ENCODE assay signal across 17 mouse cellular contexts in genomic region chr12:99608279-99608955, GRCm38 (mm10). TPM values are rescaled to one million over a fixed set of nuclear protein-coding genes. Genes with fewer than 3 reads are reported as not detected.
DNase-seq lines count a peak whose midpoint lies in the region; ATAC-seq and TF ChIP-seq lines count a peak whose summit lies in the region.
"Had no signal": no experiment of that assay in that cellular context is flagged by ENCODE, and none has a peak within 500 bp of the region (broad histone marks: within the 10 kb centered on the region; RNA-seq: fewer than 3 reads in every experiment).

No protein-coding gene starts in this region.

- WGBS in intestine, postnatal 0 days = 72% methylated on average over 10 of the region's 10 CpGs

- peak overlapping the region; percentile 81 for H3K9ac ChIP-seq in CH12.LX (ENCODE audit: insufficient read depth, low read depth)
- H3K9ac ChIP-seq in intestine, postnatal 0 days (ENCODE audit: low read depth, low read length) = no peak overlapping the region
- H3K9ac ChIP-seq: heart, embryonic 13.5 days; hindbrain, embryonic 12.5 days; liver, embryonic 15.5 days had no signal

- H3K4me2 ChIP-seq in CH12.LX (ENCODE audit: insufficient read depth, low read depth, poor library complexity, severe bottlenecking) = peak overlapping the region; percentile 88
- H3K4me2 ChIP-seq in intestine, postnatal 0 days (replicated peaks; ENCODE audit: low read depth) = no peak overlapping the region
- H3K4me2 ChIP-seq: heart, embryonic 13.5 days; hindbrain, embryonic 12.5 days; liver, embryonic 15.5 days had no signal

- peaks cover 0 to 1% of the 10 kb centered on the region in 2 experiments for H3K36me3 ChIP-seq in CH12.LX (replicated peaks in 1 of 2; ENCODE audit: control insufficient read depth in 1 of 2, insufficient read depth in 1 of 2, low read length in 1 of 2)
- H3K36me3 ChIP-seq in intestine, postnatal 0 days (ENCODE audit: control insufficient read depth, insufficient read depth) = no peaks in the 10 kb centered on the region
- H3K36me3 ChIP-seq: heart, embryonic 13.5 days; hindbrain, embryonic 12.5 days; liver, embryonic 15.5 days had no signal

- no peaks in the 10 kb centered on the region for H3K79me2 ChIP-seq in CH12.LX (replicated peaks; ENCODE audit: control insufficient read depth, extremely low read depth, insufficient read depth, poor library complexity, severe bottlenecking)

- ATAC-seq in frontal cortex, adult (ENCODE audit: low TSS enrichment) = peak; percentile 88
- ATAC-seq in megakaryocyte progenitor cell, adult 5-6 weeks (replicated peaks; ENCODE audit: poor library complexity) = peak; percentile 76
- no peak for ATAC-seq in intestine, postnatal 0 days

- no peak; the same call in 1 of the 2 replicates for TF ChIP-seq RAD21 in CH12.LX (IDR thresholded peaks at IDR 0.05; ENCODE audit: low read depth, low read length)

- H3K4me1 ChIP-seq in CH12.LX (ENCODE audit: control insufficient read depth in 1 of 2, insufficient read depth in 2 of 2) = peaks cover 19 to 46% of the 10 kb centered on the region in 2 experiments
- H3K4me1 ChIP-seq in intestine, postnatal 0 days (replicated peaks; ENCODE audit: control insufficient read depth, insufficient read depth, low read length) = no peaks in the 10 kb centered on the region
- H3K4me1 ChIP-seq: hindbrain, embryonic 12.5 days; liver, embryonic 15.5 days had no signal

- in situ Hi-C loops in CH12.LX (cut with MboI; ENCODE audit: low pct_ligation_motif_present, low pct_unique_long_range_greater_than_20kb, low sequenced_read_pairs) = no loop called here

- TF ChIP-seq EP300 in CH12.LX (IDR thresholded peaks at IDR 0.05; ENCODE audit: low read length) = peak; percentile 62; the same call in 1 of the 2 replicates

- no peaks in the 10 kb centered on the region for H3K27me3 ChIP-seq in CH12.LX (replicated peaks)
- no peaks in the 10 kb centered on the region for H3K27me3 ChIP-seq in intestine, postnatal 0 days (replicated peaks; ENCODE audit: control insufficient read depth, insufficient read depth, low read length)
- H3K27me3 ChIP-seq: heart, embryonic 13.5 days; hindbrain, embryonic 12.5 days; liver, embryonic 15.5 days had no signal

- intact Hi-C loops in left cerebral cortex, postnatal 14 days (cut with DNase I) = no loop called here

- DNase-seq in frontal cortex, postnatal 10 days (ENCODE audit: low spot score in 2 of 2) = no peak
- peak; percentile 38 to 69 for DNase-seq in left cerebral cortex, postnatal 14 days (ENCODE audit: low spot score in 2 of 2)
- DNase-seq in left cerebral cortex, adult 8-10 months (ENCODE audit: low spot score in 2 of 2) = no peak
- DNase-seq in CH12.LX (ENCODE audit: extremely low read depth) = peak; percentile 45
- no peak for DNase-seq in cerebellum, postnatal 10 days
- DNase-seq: cerebellum, postnatal 25 days; gastrocnemius, postnatal 10 days; kidney, adult 8-10 months; retina, postnatal 1 day; thymus, postnatal 4 days had no signal

- TF ChIP-seq CTCF in CH12.LX (conservative IDR thresholded peaks at IDR 0.05 in 1 of 2, IDR thresholded peaks at IDR 0.05 in 1 of 2; ENCODE audit: low read depth in 2 of 2, low read length in 2 of 2) = no peak
- no peak for TF ChIP-seq CTCF in intestine, postnatal 0 days (IDR thresholded peaks at IDR 0.05; ENCODE audit: low read depth)

- peak overlapping the region; percentile 93 for H3K27ac ChIP-seq in CH12.LX (ENCODE audit: insufficient read depth, low read depth)
- no peak overlapping the region for H3K27ac ChIP-seq in intestine, postnatal 0 days (ENCODE audit: low read depth, low read length)
- H3K27ac ChIP-seq: hindbrain, embryonic 12.5 days; liver, embryonic 15.5 days had no signal

- H3K9me3 ChIP-seq in CH12.LX (replicated peaks; ENCODE audit: low read length) = peaks cover 9% of the 10 kb centered on the region
- no peaks in the 10 kb centered on the region for H3K9me3 ChIP-seq in intestine, postnatal 0 days (ENCODE audit: control insufficient read depth)
- H3K9me3 ChIP-seq: heart, embryonic 13.5 days; hindbrain, embryonic 12.5 days; liver, embryonic 15.5 days had no signal

- H3K4me3 ChIP-seq in CH12.LX (replicated peaks in 1 of 3; ENCODE audit: low read depth in 2 of 3, low read length in 2 of 3, poor library complexity in 1 of 3) = peak overlapping the region in 1 of 3 experiments; percentile 19
- H3K4me3 ChIP-seq in intestine, postnatal 0 days (ENCODE audit: low read depth, low read length) = no peak overlapping the region
- H3K4me3 ChIP-seq: heart, embryonic 13.5 days; hindbrain, embryonic 12.5 days; liver, embryonic 15.5 days; megakaryocyte, embryonic 14.5 days had no signal

- no peak for TF ChIP-seq POLR2A in CH12.LX (IDR thresholded peaks at IDR 0.05; ENCODE audit: low read depth, low read length)

- dilution Hi-C loops in CH12.LX (cut with MboI; ENCODE audit: extremely low pct_ligation_motif_present, extremely low pct_unique_long_range_greater_than_20kb, low sequenced_read_pairs) = no loop called here

TF ChIP-seq in CH12.LX, 34 proteins besides CTCF, POLR2A, EP300 and RAD21:
- TF ChIP-seq JUND (conservative IDR thresholded peaks at IDR 0.05; ENCODE audit: low read depth, low read length) (0 out of 2 replicates have a peak, but pooled peaks have one; percentile 14), SMC3 (IDR thresholded peaks at IDR 0.05; ENCODE audit: low read depth, low read length) (no peak; the same call in 1 of the 2 replicates), JUN (IDR thresholded peaks at IDR 0.05; ENCODE audit: insufficient read depth, low read depth, low read length) (no peak), MAZ (IDR thresholded peaks at IDR 0.05; ENCODE audit: low read depth, low read length) (no peak), MEF2A (IDR thresholded peaks at IDR 0.05; ENCODE audit: borderline replicate concordance, low read depth, low read length) (peak; percentile 72; the same call in 1 of the 2 replicates), TCF12 (IDR thresholded peaks at IDR 0.05; ENCODE audit: low read depth, low read length) (0 out of 2 replicates have a peak, but pooled peaks have one; percentile 12), ZC3H11A (IDR thresholded peaks at IDR 0.05; ENCODE audit: low read depth, low read length) (no peak), MYC (IDR thresholded peaks at IDR 0.05; ENCODE audit: low read depth, low read length) (peak; percentile 94), MAX (IDR thresholded peaks at IDR 0.05; ENCODE audit: low read length) (peak; percentile 94), ZNF384 (IDR thresholded peaks at IDR 0.05; ENCODE audit: low read depth, low read length) (peak; percentile 65), MXI1 (IDR thresholded peaks at IDR 0.05; ENCODE audit: low read depth, low read length) (no peak), CHD1 (IDR thresholded peaks at IDR 0.05; ENCODE audit: low read depth, low read length) (no peak), CHD2 (IDR thresholded peaks at IDR 0.05; ENCODE audit: low read length) (0 out of 2 replicates have a peak, but pooled peaks have one; percentile 44), TBP (conservative IDR thresholded peaks at IDR 0.05; ENCODE audit: low read depth, low read length) (0 out of 2 replicates have a peak, but pooled peaks have one; percentile 18), USF1 (IDR thresholded peaks at IDR 0.05; ENCODE audit: low read depth, low read length) (no peak), GABPA (IDR thresholded peaks at IDR 0.05; ENCODE audit: insufficient replicate concordance, low read depth, low read length) (no peak), POLR2AphosphoS2 (IDR thresholded peaks at IDR 0.05; ENCODE audit: low read depth, low read length) (no peak), PAX5 (IDR thresholded peaks at IDR 0.05; ENCODE audit: low read length) (no peak), ZMIZ1 (IDR thresholded peaks at IDR 0.05; ENCODE audit: low read depth, low read length) (no peak), USF2 (conservative IDR thresholded peaks at IDR 0.05; ENCODE audit: low read depth, low read length) (peak; percentile 19), IRF4 (IDR thresholded peaks at IDR 0.05; ENCODE audit: low read depth, low read length) (peak; percentile 65; the same call in 1 of the 2 replicates), BHLHE40 (IDR thresholded peaks at IDR 0.05; ENCODE audit: low read depth, low read length) (peak; percentile 95), KAT2A (IDR thresholded peaks at IDR 0.05; ENCODE audit: insufficient replicate concordance, low read length) (no peak), HCFC1 (IDR thresholded peaks at IDR 0.05; ENCODE audit: low read depth, low read length) (no peak), SIN3A (IDR thresholded peaks at IDR 0.05; ENCODE audit: low read length) (no peak), NELFE (IDR thresholded peaks at IDR 0.05; ENCODE audit: low read depth, low read length) (no peak), MAFK (IDR thresholded peaks at IDR 0.05; ENCODE audit: insufficient replicate concordance, low read length) (no peak), ETS1 (conservative IDR thresholded peaks at IDR 0.05; ENCODE audit: low read depth, low read length) (peak; percentile 62; the same call in 1 of the 2 replicates), ZKSCAN1 (IDR thresholded peaks at IDR 0.05; ENCODE audit: borderline replicate concordance, low read depth, low read length) (no peak), E2F4 (IDR thresholded peaks at IDR 0.05; ENCODE audit: insufficient replicate concordance, low read depth, low read length) (no peak), UBTF (IDR thresholded peaks at IDR 0.05; ENCODE audit: low read depth, low read length) (no peak), ELF1 (IDR thresholded peaks at IDR 0.05; ENCODE audit: low read depth, low read length) (no peak)

RNA-seq across cellular contexts. Expression of gene Foxn3, which starts 45.0 kb away (rescaled TPM):
- total RNA-seq in left cerebral cortex, postnatal 14 days (2021) = 10 to 100 TPM; 47.2 to 51.6 TPM
- total RNA-seq in left cerebral cortex, adult 8-10 months (2022) = 10 to 100 TPM; 57.4 to 62.5 (median 60.3) TPM
- total RNA-seq in CH12.LX (2012; rRNA removed) = 21.1 and 26.8 TPM in 2 replicates
- total RNA-seq in CH12.LX (2014; rRNA removed) = 9.7 and 10.0 TPM in 2 replicates
- polyA plus RNA-seq in CH12.LX (2012; ENCODE audit: insufficient read length, low read depth) = 11.0 and 12.5 TPM in 2 replicates
- total RNA-seq in megakaryocyte progenitor cell, adult 5-6 weeks (2015) = 45.5 and 55.2 TPM in 2 replicates
- 17.7 and 21.6 TPM in 2 replicates for total RNA-seq in megakaryocyte progenitor cell, adult 5-6 weeks (2017)
- polyA plus RNA-seq in intestine, postnatal 0 days (2015; fragmentation: Nextera tagmentation; extraction: Ambion mirVana) = 41.9 and 48.4 TPM in 2 replicates

Comparison
In these comparisons a context has a peak if more than half of its experiments do, and no peak if none do; other contexts are left out.
1. DNase-seq: peak in left cerebral cortex, postnatal 14 days (2 of 2) and CH12.LX (single experiment); none in frontal cortex, postnatal 10 days (0 of 2), left cerebral cortex, adult 8-10 months (0 of 2) and cerebellum, postnatal 10 days (0 of 2).